Mouse (Mus musculus): Measurements from ENCODE around the gene Sln. TPM values are rescaled to one million over a fixed set of nuclear protein-coding genes. Genes with fewer than 3 reads are reported as not detected.

Sln gene
- polyA plus RNA-seq, 1 experiment from 2014 or later, result not detected

- WGBS, result 30% methylated on average over 2 of the region's 2 CpGs
- H3K27ac ChIP-seq (ENCODE audit: low read length), result no peak overlapping the region
- H3K9me3 ChIP-seq (ENCODE audit: control insufficient read depth, low read depth, low read length), result no peaks in the 10 kb centered on the region
- H3K9ac ChIP-seq (replicated peaks; ENCODE audit: low read depth, low read length), result no peak overlapping the region
- ATAC-seq (ENCODE audit: insufficient number of reproducible peaks, insufficient read depth, low FRiP score, low read depth), result no peak
- no peaks in the 10 kb centered on the region for H3K27me3 ChIP-seq (ENCODE audit: control insufficient read depth, insufficient read depth, low read length)
- no peaks in the 10 kb centered on the region for H3K36me3 ChIP-seq (ENCODE audit: control insufficient read depth, insufficient read depth, low read length)
- no peak overlapping the region for H3K4me3 ChIP-seq (ENCODE audit: low read depth, low read length)
- H3K4me1 ChIP-seq (ENCODE audit: control insufficient read depth, insufficient read depth, low read length), result no peaks in the 10 kb centered on the region
- H3K4me2 ChIP-seq (replicated peaks; ENCODE audit: low read depth, low read length), result no peak overlapping the region
Measured at GRCm38 (mm10) chr9:53877423-53877822, 27.5 kb downstream of the Sln start.

- no peaks in the 10 kb centered on the region for H3K9me3 ChIP-seq (ENCODE audit: control insufficient read depth, low read depth, low read length)
- H3K9ac ChIP-seq (replicated peaks; ENCODE audit: low read depth, low read length), result no peak overlapping the region
- no peaks in the 10 kb centered on the region for H3K27me3 ChIP-seq (ENCODE audit: control insufficient read depth, insufficient read depth, low read length)
- no peak overlapping the region for H3K4me2 ChIP-seq (replicated peaks; ENCODE audit: low read depth, low read length)
- H3K27ac ChIP-seq (ENCODE audit: low read length), result no peak overlapping the region
- H3K4me1 ChIP-seq (ENCODE audit: control insufficient read depth, insufficient read depth, low read length), result no peaks in the 10 kb centered on the region
- no peak overlapping the region for H3K4me3 ChIP-seq (ENCODE audit: low read depth, low read length)
- no peak for ATAC-seq (ENCODE audit: insufficient number of reproducible peaks, insufficient read depth, low FRiP score, low read depth)
- 93% methylated on average over 23 of the region's 23 CpGs for whole genome bisulfite sequencing
- no peaks in the 10 kb centered on the region for H3K36me3 ChIP-seq (ENCODE audit: control insufficient read depth, insufficient read depth, low read length)
Measured at GRCm38 (mm10) chr9:53883588-53884280, 33.8 kb downstream of the Sln start.

GRCm38 (mm10) chr9:53890075-53890474, 40.1 kb downstream of the Sln start:
- no peak overlapping the region for H3K27ac ChIP-seq (ENCODE audit: low read length)
- H3K9me3 ChIP-seq (ENCODE audit: control insufficient read depth, low read depth, low read length), result no peaks in the 10 kb centered on the region
- H3K9ac ChIP-seq (replicated peaks; ENCODE audit: low read depth, low read length), result no peak overlapping the region
- no peaks in the 10 kb centered on the region for H3K36me3 ChIP-seq (ENCODE audit: control insufficient read depth, insufficient read depth, low read length)
- H3K4me3 ChIP-seq (ENCODE audit: low read depth, low read length), result no peak overlapping the region
- no peaks in the 10 kb centered on the region for H3K4me1 ChIP-seq (ENCODE audit: control insufficient read depth, insufficient read depth, low read length)
- no peak for ATAC-seq (ENCODE audit: insufficient number of reproducible peaks, insufficient read depth, low FRiP score, low read depth)
- no peak overlapping the region for H3K4me2 ChIP-seq (replicated peaks; ENCODE audit: low read depth, low read length)
- 4% methylated on average over 1 of the region's 1 CpGs for WGBS
- no peaks in the 10 kb centered on the region for H3K27me3 ChIP-seq (ENCODE audit: control insufficient read depth, insufficient read depth, low read length)

GRCm38 (mm10) chr9:53895827-53896226, 45.9 kb downstream of the Sln start:
- WGBS, result 75% methylated on average over 7 of the region's 7 CpGs
- Histone ChIP-seq H3K27me3 (ENCODE audit: control insufficient read depth, insufficient read depth, low read length) (no peaks in the 10 kb centered on the region), H3K9me3 (ENCODE audit: control insufficient read depth, low read depth, low read length) (no peaks in the 10 kb centered on the region), H3K4me3 (ENCODE audit: low read depth, low read length) (no peak overlapping the region), H3K36me3 (ENCODE audit: control insufficient read depth, insufficient read depth, low read length) (no peaks in the 10 kb centered on the region), H3K4me2 (replicated peaks; ENCODE audit: low read depth, low read length) (no peak overlapping the region), H3K27ac (ENCODE audit: low read length) (no peak overlapping the region), H3K9ac (replicated peaks; ENCODE audit: low read depth, low read length) (no peak overlapping the region), H3K4me1 (ENCODE audit: control insufficient read depth, insufficient read depth, low read length) (no peaks in the 10 kb centered on the region)
- ATAC-seq (ENCODE audit: insufficient number of reproducible peaks, insufficient read depth, low FRiP score, low read depth), result no peak

- WGBS, result 86% methylated on average over 6 of the region's 6 CpGs
- Histone ChIP-seq H3K4me3 (ENCODE audit: low read depth, low read length) (no peak overlapping the region), H3K9ac (replicated peaks; ENCODE audit: low read depth, low read length) (no peak overlapping the region), H3K4me1 (ENCODE audit: control insufficient read depth, insufficient read depth, low read length) (no peaks in the 10 kb centered on the region), H3K27ac (ENCODE audit: low read length) (no peak overlapping the region), H3K9me3 (ENCODE audit: control insufficient read depth, low read depth, low read length) (no peaks in the 10 kb centered on the region), H3K27me3 (ENCODE audit: control insufficient read depth, insufficient read depth, low read length) (no peaks in the 10 kb centered on the region), H3K4me2 (replicated peaks; ENCODE audit: low read depth, low read length) (no peak overlapping the region), H3K36me3 (ENCODE audit: control insufficient read depth, insufficient read depth, low read length) (no peaks in the 10 kb centered on the region)
- no peak for ATAC-seq (ENCODE audit: insufficient number of reproducible peaks, insufficient read depth, low FRiP score, low read depth)
Measured at GRCm38 (mm10) chr9:53899836-53900235, 49.9 kb downstream of the Sln start.

GRCm38 (mm10) chr9:53903215-53903842, 53.4 kb downstream of the Sln start:
- Histone ChIP-seq H3K4me2 (replicated peaks; ENCODE audit: low read depth, low read length) (no peak overlapping the region), H3K27ac (ENCODE audit: low read length) (no peak overlapping the region), H3K4me1 (ENCODE audit: control insufficient read depth, insufficient read depth, low read length) (no peaks in the 10 kb centered on the region), H3K4me3 (ENCODE audit: low read depth, low read length) (no peak overlapping the region), H3K9ac (replicated peaks; ENCODE audit: low read depth, low read length) (no peak overlapping the region), H3K36me3 (ENCODE audit: control insufficient read depth, insufficient read depth, low read length) (no peaks in the 10 kb centered on the region), H3K9me3 (ENCODE audit: control insufficient read depth, low read depth, low read length) (no peaks in the 10 kb centered on the region), H3K27me3 (ENCODE audit: control insufficient read depth, insufficient read depth, low read length) (no peaks in the 10 kb centered on the region)
- 89% methylated on average over 7 of the region's 7 CpGs for WGBS
- ATAC-seq (ENCODE audit: insufficient number of reproducible peaks, insufficient read depth, low FRiP score, low read depth), result no peak

Other genes with a start within 250 kb of the Sln start
- gene Acat1, start 239.8 kb upstream of the Sln start, polyA plus RNA-seq (2014; fragmentation: Nextera tagmentation; extraction: Ambion mirVana), result 114 and 116 TPM in 2 replicates
- gene Cul5, start 180.2 kb upstream of the Sln start, polyA plus RNA-seq (2014; fragmentation: Nextera tagmentation; extraction: Ambion mirVana), result 48.6 and 50.7 TPM in 2 replicates
- gene Rab39, start 143.9 kb upstream of the Sln start, polyA plus RNA-seq (2014; fragmentation: Nextera tagmentation; extraction: Ambion mirVana), result 0.29 and 0.61 TPM in 2 replicates
- gene Slc35f2, start 78.6 kb upstream of the Sln start, polyA plus RNA-seq (2014; fragmentation: Nextera tagmentation; extraction: Ambion mirVana), result 3.8 and 4.7 TPM in 2 replicates
- gene Elmod1, start 125.1 kb downstream of the Sln start, polyA plus RNA-seq (2014; fragmentation: Nextera tagmentation; extraction: Ambion mirVana), result 0.35 TPM in 1 of 2 replicates, not detected in the other
- 0.07 TPM in 1 of 2 replicates, not detected in the other for gene Tnfaip8l3, start 218.2 kb downstream of the Sln start, polyA plus RNA-seq (2014; fragmentation: Nextera tagmentation; extraction: Ambion mirVana)

Measured in stomach, embryonic 14.5 days (tissue).